Mouse (Mus musculus): ENCODE data around the gene Scube1. TPM values are rescaled to one million over a fixed set of nuclear protein-coding genes. Genes with fewer than 3 reads are reported as not detected.

The Scube1 gene
- total and polyA plus RNA-seq, 3 experiments = 0.05 TPM; not detected in 2

DNA sequence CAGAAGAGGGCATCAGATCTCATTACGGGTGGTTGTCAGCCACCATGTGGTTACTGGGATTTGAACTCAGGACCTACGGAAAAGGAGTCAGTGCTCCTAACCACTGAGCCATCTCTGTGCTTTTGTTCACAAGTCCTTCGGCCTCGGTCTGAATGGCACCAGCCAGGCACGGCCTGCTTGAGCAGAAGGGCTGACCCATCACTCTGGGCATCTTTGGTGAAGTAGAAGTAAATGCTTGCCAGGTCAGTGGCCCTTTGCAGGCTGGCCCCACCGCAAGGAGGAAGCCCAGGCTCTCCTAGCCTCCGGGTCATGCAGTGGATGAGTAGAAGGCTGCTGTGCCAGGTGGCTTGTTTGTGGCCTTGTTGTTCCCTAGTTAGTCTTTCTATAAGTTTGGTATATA, 121.4 kb downstream of the Scube1 start:
- peaks cover 72% of the 10 kb centered on the region for H3K4me1 ChIP-seq (ENCODE audit: insufficient read depth, low read depth, low read length)
- no peaks in the 10 kb centered on the region for H3K9me3 ChIP-seq (replicated peaks)
- peaks cover 7% of the 10 kb centered on the region for H3K36me3 ChIP-seq (replicated peaks)
- TF ChIP-seq CTCF (IDR thresholded peaks at IDR 0.05; ENCODE audit: low read depth, low read length) = no peak
- TF ChIP-seq POLR2AphosphoS5 (IDR thresholded peaks at IDR 0.05; ENCODE audit: insufficient replicate concordance, low read depth, low read length) = no peak
- no peak for TF ChIP-seq GATA2 (IDR thresholded peaks at IDR 0.05; ENCODE audit: borderline replicate concordance, low read depth, low read length)
- no peak for TF ChIP-seq GATA1 (IDR thresholded peaks at IDR 0.05; ENCODE audit: borderline replicate concordance, low read length)
- TF ChIP-seq TAL1 (conservative IDR thresholded peaks at IDR 0.05; ENCODE audit: low read depth, low read length) = no peak
- H3K27me3 ChIP-seq (ENCODE audit: insufficient read depth, low read length) = peaks cover 8% of the 10 kb centered on the region
- ATAC-seq (ENCODE audit: extremely low read depth, insufficient number of reproducible peaks, low FRiP score, poor library complexity, severe bottlenecking) (no peak), DNase-seq (ENCODE audit: low spot score) (no peak)
- H3K4me3 ChIP-seq (ENCODE audit: low read depth, low read length) = no peak overlapping the region

DNA sequence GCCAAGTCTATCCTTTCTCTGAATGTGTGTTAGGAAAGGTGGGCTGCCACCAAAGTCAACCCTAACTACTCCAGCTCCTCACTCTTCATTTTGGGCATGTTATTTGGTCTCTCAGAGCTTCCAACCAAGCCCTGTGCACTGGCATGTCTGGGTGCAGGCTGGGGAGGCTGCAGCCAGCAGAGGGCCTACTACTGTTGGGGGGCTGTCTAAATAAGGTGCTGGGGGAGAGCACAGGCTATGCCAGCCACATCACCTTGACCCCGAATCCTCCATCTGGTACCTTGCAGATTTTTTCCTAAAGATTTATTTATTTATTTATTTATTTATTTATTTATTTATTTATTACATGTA, 121.8 kb downstream of the Scube1 start:
- H3K4me1 ChIP-seq (ENCODE audit: insufficient read depth, low read depth, low read length) = peaks cover 72% of the 10 kb centered on the region
- H3K4me3 ChIP-seq (ENCODE audit: low read depth, low read length) = no peak overlapping the region
- no peak for TF ChIP-seq TAL1 (conservative IDR thresholded peaks at IDR 0.05; ENCODE audit: low read depth, low read length)
- no peak for TF ChIP-seq GATA1 (IDR thresholded peaks at IDR 0.05; ENCODE audit: borderline replicate concordance, low read length)
- no peak for TF ChIP-seq CTCF (IDR thresholded peaks at IDR 0.05; ENCODE audit: low read depth, low read length)
- TF ChIP-seq POLR2AphosphoS5 (IDR thresholded peaks at IDR 0.05; ENCODE audit: insufficient replicate concordance, low read depth, low read length) = no peak
- no peak for TF ChIP-seq GATA2 (IDR thresholded peaks at IDR 0.05; ENCODE audit: borderline replicate concordance, low read depth, low read length)
- H3K36me3 ChIP-seq (replicated peaks) = peaks cover 7% of the 10 kb centered on the region
- no peaks in the 10 kb centered on the region for H3K9me3 ChIP-seq (replicated peaks)
- DNase-seq (ENCODE audit: low spot score) (no peak), ATAC-seq (ENCODE audit: extremely low read depth, insufficient number of reproducible peaks, low FRiP score, poor library complexity, severe bottlenecking) (no peak)
- H3K27me3 ChIP-seq (ENCODE audit: insufficient read depth, low read length) = peaks cover 4% of the 10 kb centered on the region; the same call in 1 of the 2 replicates

DNA sequence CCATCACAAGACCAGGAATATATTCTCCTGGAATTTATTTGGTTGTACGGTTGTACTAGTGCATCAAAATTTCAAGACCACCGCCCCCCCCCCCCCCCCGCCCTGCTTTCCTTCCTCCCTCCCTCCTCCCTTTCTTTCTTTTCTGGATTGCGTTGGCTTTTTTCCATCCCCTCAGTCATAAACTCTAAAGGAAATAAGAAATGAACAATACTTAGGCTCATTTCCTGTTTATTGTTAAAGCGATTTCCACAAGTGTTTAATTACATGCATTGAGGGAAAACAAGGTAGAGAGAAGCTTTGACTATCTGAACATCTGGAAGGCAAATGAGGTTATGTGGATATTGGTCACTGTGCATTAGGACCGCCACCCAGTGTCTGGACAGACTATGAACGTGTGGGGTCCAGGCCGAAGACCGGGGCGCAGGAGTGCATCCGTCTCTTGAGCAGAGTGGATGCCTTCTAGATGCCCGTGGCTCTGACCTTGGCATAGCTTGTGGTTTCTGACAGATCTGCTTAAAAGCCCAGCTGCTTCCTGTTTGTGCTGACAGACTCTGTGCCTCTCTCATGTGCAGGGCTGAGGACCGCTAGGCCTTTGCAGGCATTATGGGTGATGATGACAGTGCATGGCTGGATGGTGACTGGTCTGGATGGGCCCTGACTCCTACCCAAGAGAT, 122.3 kb downstream of the Scube1 start:
- TF ChIP-seq TAL1 (conservative IDR thresholded peaks at IDR 0.05; ENCODE audit: low read depth, low read length) = no peak
- TF ChIP-seq GATA2 (IDR thresholded peaks at IDR 0.05; ENCODE audit: borderline replicate concordance, low read depth, low read length) = no peak
- no peak for TF ChIP-seq POLR2AphosphoS5 (IDR thresholded peaks at IDR 0.05; ENCODE audit: insufficient replicate concordance, low read depth, low read length)
- TF ChIP-seq CTCF (IDR thresholded peaks at IDR 0.05; ENCODE audit: low read depth, low read length) = no peak
- no peak for TF ChIP-seq GATA1 (IDR thresholded peaks at IDR 0.05; ENCODE audit: borderline replicate concordance, low read length)
- H3K4me1 ChIP-seq (ENCODE audit: insufficient read depth, low read depth, low read length) = peaks cover 70% of the 10 kb centered on the region
- H3K36me3 ChIP-seq (replicated peaks) = peaks cover 7% of the 10 kb centered on the region
- no peak overlapping the region for H3K4me3 ChIP-seq (ENCODE audit: low read depth, low read length)
- H3K9me3 ChIP-seq (replicated peaks) = no peaks in the 10 kb centered on the region
- peak; percentile 50 for ATAC-seq (ENCODE audit: extremely low read depth, insufficient number of reproducible peaks, low FRiP score, poor library complexity, severe bottlenecking)
- no peaks in the 10 kb centered on the region for H3K27me3 ChIP-seq (ENCODE audit: insufficient read depth, low read length)
- DNase-seq (ENCODE audit: low spot score) = peak; percentile 41

DNA sequence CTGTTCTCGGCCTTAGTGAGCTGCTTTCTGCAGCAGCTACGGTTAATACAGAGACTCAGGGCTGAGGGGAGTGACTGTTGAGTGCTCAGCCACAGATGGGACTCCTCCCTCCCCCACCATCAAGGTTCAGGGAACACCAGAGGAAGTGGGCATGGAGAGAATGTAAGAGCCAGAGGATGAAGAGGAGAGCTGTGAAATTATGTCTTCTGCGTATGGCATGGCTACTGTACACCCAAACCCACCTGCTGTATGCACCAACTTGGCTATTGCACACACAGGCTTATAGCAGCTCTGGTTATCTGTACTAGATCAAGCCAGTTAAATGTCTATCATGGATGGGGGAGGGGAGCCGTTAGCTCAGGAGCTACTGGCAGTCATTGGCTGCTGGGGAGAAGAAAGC, 123.6 kb downstream of the Scube1 start:
- no peak for TF ChIP-seq GATA2 (IDR thresholded peaks at IDR 0.05; ENCODE audit: borderline replicate concordance, low read depth, low read length)
- no peak for TF ChIP-seq GATA1 (IDR thresholded peaks at IDR 0.05; ENCODE audit: borderline replicate concordance, low read length)
- TF ChIP-seq CTCF (IDR thresholded peaks at IDR 0.05; ENCODE audit: low read depth, low read length) = no peak
- no peak for TF ChIP-seq POLR2AphosphoS5 (IDR thresholded peaks at IDR 0.05; ENCODE audit: insufficient replicate concordance, low read depth, low read length)
- no peak for TF ChIP-seq TAL1 (conservative IDR thresholded peaks at IDR 0.05; ENCODE audit: low read depth, low read length)
- ATAC-seq (ENCODE audit: extremely low read depth, insufficient number of reproducible peaks, low FRiP score, poor library complexity, severe bottlenecking) = peak; percentile 63
- Histone ChIP-seq H3K27me3 (ENCODE audit: insufficient read depth, low read length) (no peaks in the 10 kb centered on the region), H3K9me3 (replicated peaks) (no peaks in the 10 kb centered on the region), H3K4me1 (ENCODE audit: insufficient read depth, low read depth, low read length) (peaks cover 66% of the 10 kb centered on the region), H3K36me3 (replicated peaks) (peaks cover 7% of the 10 kb centered on the region), H3K4me3 (ENCODE audit: low read depth, low read length) (peak overlapping the region; percentile 34; the same call in 1 of the 2 replicates)
- DNase-seq (ENCODE audit: low spot score) = peak; percentile 43

DNA sequence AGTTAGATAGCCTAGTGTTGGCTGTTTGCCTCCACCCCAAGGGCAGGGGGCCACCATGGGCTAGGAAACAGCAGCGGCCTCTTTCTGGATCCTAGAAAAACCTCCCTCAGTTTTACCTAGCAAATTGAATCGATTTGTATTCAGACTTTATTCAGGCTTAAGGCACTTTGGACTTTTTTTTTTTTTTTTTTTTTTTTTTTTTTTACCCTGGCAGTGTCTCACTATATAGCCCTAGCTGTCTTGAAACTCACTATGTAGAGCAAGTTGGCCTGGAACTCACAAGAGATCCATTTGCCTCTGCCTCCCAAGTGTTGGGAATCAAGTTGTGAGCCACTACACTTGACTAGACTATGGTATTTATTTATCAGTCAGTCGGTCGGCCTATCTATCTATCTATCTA, 128.0 kb downstream of the Scube1 start:
- DNase-seq (ENCODE audit: low spot score) (no peak), ATAC-seq (ENCODE audit: extremely low read depth, insufficient number of reproducible peaks, low FRiP score, poor library complexity, severe bottlenecking) (no peak)
- no peak overlapping the region for H3K4me3 ChIP-seq (ENCODE audit: low read depth, low read length)
- peaks cover 21% of the 10 kb centered on the region for H3K36me3 ChIP-seq (replicated peaks)
- H3K4me1 ChIP-seq (ENCODE audit: insufficient read depth, low read depth, low read length) = peaks cover 72% of the 10 kb centered on the region
- TF ChIP-seq GATA1 (IDR thresholded peaks at IDR 0.05; ENCODE audit: borderline replicate concordance, low read length) (no peak), POLR2AphosphoS5 (IDR thresholded peaks at IDR 0.05; ENCODE audit: insufficient replicate concordance, low read depth, low read length) (no peak), TAL1 (conservative IDR thresholded peaks at IDR 0.05; ENCODE audit: low read depth, low read length) (no peak), CTCF (IDR thresholded peaks at IDR 0.05; ENCODE audit: low read depth, low read length) (no peak), GATA2 (IDR thresholded peaks at IDR 0.05; ENCODE audit: borderline replicate concordance, low read depth, low read length) (no peak)
- no peaks in the 10 kb centered on the region for H3K27me3 ChIP-seq (ENCODE audit: insufficient read depth, low read length)
- H3K9me3 ChIP-seq (replicated peaks) = no peaks in the 10 kb centered on the region

DNA sequence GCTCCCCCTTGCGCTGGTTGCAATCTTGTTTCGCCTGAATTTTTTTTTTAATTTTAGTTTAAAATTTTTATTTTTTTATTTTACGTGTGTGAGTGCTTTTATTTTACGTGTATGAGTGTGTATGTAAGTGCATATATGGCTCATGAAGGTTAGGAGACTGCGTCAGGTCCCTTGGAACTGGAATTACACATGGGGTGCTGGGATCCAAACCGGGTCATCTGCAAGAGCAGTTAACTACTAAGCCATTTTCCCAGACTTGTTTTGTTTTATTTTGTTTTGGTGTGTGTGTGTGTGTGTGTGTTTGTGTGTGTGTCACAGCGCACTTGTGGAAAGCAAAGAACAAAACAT, 129.5 kb downstream of the Scube1 start:
- H3K36me3 ChIP-seq (replicated peaks) = peaks cover 36% of the 10 kb centered on the region
- no peak for DNase-seq (ENCODE audit: low spot score)
- peaks cover 70% of the 10 kb centered on the region for H3K4me1 ChIP-seq (ENCODE audit: insufficient read depth, low read depth, low read length)

More for the DNA sequence above, 129.5 kb downstream of the Scube1 start:
- Histone ChIP-seq H3K27me3 (ENCODE audit: insufficient read depth, low read length) (no peaks in the 10 kb centered on the region), H3K4me3 (ENCODE audit: low read depth, low read length) (peak overlapping the region; percentile 92), H3K9me3 (replicated peaks) (no peaks in the 10 kb centered on the region)
- ATAC-seq (ENCODE audit: extremely low read depth, insufficient number of reproducible peaks, low FRiP score, poor library complexity, severe bottlenecking) = no peak
- TF ChIP-seq TAL1 (conservative IDR thresholded peaks at IDR 0.05; ENCODE audit: low read depth, low read length) = no peak
- TF ChIP-seq POLR2AphosphoS5 (IDR thresholded peaks at IDR 0.05; ENCODE audit: insufficient replicate concordance, low read depth, low read length) = no peak
- TF ChIP-seq GATA1 (IDR thresholded peaks at IDR 0.05; ENCODE audit: borderline replicate concordance, low read length) = no peak
- no peak for TF ChIP-seq GATA2 (IDR thresholded peaks at IDR 0.05; ENCODE audit: borderline replicate concordance, low read depth, low read length)
- no peak for TF ChIP-seq CTCF (IDR thresholded peaks at IDR 0.05; ENCODE audit: low read depth, low read length)
